Mouse (Mus musculus) liver, postnatal 0 days (tissue): ENCODE data around the gene Clip3.

Experiments
- CTCF ChIP-seq: sonication (generic); IDR thresholded peaks from 2 replicates; pipeline ENCODE4 v1.5.1; 2016; ENCODE audit warnings: antibody characterized with exemption, low read depth
- EP300 ChIP-seq: IDR thresholded peaks from 2 replicates; pipeline ENCODE4 v1.6.1; 2016; ENCODE audit warnings: antibody characterized with exemption, low read depth, mild to moderate bottlenecking

GRCm38 (mm10) chr7:30321539-30322284 lies 30.2 kb downstream of the Clip3 start, which contains the start of gene E130208F15Rik:
- no peak for TF ChIP-seq CTCF
- no peak for TF ChIP-seq EP300
